Mouse (Mus musculus) lung, adult 2 months (tissue): ENCODE results near the gene Calml4. TPM values are rescaled to one million over a fixed set of nuclear protein-coding genes. Genes with fewer than 3 reads are reported as not detected.
"Not testable (repeated sequence)": the region's sequence is repeated elsewhere in the genome, so short reads cannot be mapped to it uniquely, and the experiment has no call there.

ENCODE experiments used
- DNase-seq: peaks from one replicate; pipeline ENCODE4 v3.0.0; 2022
- H3K4me1 ChIP-seq: fragments of 200-500 bp; 2 replicates; pipeline ENCODE4 v1.6.1; 2011; ENCODE audit warnings: low read length; ENCODE audit not compliant: control insufficient read depth, insufficient read depth
- H3K4me3 ChIP-seq: fragments of 200-500 bp; replicated peaks from 2 replicates; pipeline ENCODE3; 2011; ENCODE audit warnings: low read depth, mild to moderate bottlenecking, control low read depth, low read length; ENCODE audit errors: extremely low read depth
- CTCF ChIP-seq: fragments of 200-500 bp; IDR thresholded peaks from 2 replicates; pipeline ENCODE4 v1.5.1; 2011; ENCODE audit warnings: mild to moderate bottlenecking, low read length, control low read depth; ENCODE audit not compliant: insufficient read depth
- POLR2A ChIP-seq: fragments of 200-500 bp; IDR thresholded peaks from 2 replicates; pipeline ENCODE4 v1.6.1; 2011; ENCODE audit warnings: low read depth, mild to moderate bottlenecking, control low read depth, low read length, borderline replicate concordance; ENCODE audit errors: extremely low read depth
- WGBS: fragments of 180-500 bp; shearing (Covaris S2); methylation state at CpG from one replicate; pipeline ENCODE4 v1.1.7; 2018; 5-methylcytosine and 5-hydroxymethylcytosine counted together
- polyA plus RNA-seq: library from polyadenylated mRNA; depleted of rRNA; stranded (reverse); fragments of >200 nt; gene quantifications from 2 replicates; pipeline ENCODE4 v1.2.3, GENCODE M21; 2012

Calml4 gene
- polyA plus RNA-seq, 1 experiment = 11.6 TPM

DNA sequence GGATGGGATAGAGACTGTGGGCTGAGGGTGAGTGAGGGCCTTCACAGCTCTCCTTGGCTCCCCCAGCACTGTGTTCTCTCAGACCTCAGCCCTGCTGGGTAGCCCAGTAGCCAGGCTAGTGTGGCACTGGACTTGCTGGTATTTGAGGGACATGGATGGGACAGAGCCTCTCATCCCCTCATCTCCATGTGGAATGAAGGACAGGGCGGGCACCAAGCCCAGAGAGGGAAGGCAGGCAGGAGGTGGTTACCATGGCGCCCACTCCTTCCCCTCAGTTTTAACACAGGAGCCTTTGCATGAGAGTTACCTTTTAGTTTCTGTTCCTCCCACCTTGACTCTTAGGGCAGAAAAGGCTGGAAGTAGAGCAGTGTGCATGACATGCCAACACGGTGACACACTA lies 9.2 kb upstream of the Calml4 start:
- DNase-seq = no peak
- Histone ChIP-seq H3K4me1 (0 out of 2 replicates have a peak, but pooled peaks cover 4% of the 10 kb centered on the region), H3K4me3 (no peak overlapping the region)
- 91% methylated on average over 3 of the region's 3 CpGs for WGBS
- no peak for TF ChIP-seq CTCF

DNA sequence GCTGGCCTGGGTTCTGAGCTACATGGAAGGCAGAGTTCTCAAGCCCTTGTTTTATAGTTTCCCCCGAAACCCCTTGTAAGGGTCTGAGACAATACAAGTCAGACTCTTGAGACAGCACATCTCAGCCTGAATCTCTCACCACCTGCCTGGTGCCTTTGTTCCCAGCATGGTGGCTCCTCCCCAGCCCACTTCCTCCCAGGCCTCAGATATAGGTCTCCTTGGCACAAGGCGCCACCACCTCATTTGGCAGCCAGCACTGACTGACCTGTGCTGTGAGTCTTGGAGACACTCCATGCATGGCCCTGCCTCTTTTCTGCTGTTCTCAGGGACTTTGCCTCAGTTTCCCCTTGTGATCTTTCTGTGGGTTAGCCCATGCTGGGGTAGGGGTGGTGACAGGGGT lies 6.3 kb upstream of the Calml4 start:
- 79% methylated on average over 2 of the region's 2 CpGs for WGBS
- TF ChIP-seq CTCF = no peak
- TF ChIP-seq POLR2A = no peak
- Histone ChIP-seq H3K4me1 (0 out of 2 replicates have a peak, but pooled peaks cover 4% of the 10 kb centered on the region), H3K4me3 (no peak overlapping the region)
- DNase-seq = no peak

DNA sequence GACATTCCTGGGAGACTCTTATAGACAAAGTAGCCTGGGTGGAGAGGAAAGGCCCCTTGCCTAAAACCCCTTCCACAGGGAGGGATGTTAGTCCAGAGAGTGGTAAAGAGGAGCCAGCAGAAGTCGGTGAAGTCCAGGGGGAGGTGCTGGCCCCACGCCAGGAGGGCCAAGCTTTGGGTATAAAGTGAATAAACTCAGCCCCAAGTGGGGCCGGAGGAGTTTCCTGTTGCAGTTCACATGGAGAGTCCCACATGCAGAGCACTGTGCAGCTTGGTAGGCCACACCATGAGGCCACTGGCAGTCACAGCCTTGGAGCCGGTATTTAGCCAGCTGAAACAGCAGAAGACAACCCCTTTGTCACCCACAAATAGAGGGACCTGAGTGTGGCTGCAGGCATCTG lies 3.4 kb upstream of the Calml4 start:
- no peak overlapping the region for H3K4me3 ChIP-seq
- WGBS = 38% methylated on average over 4 of the region's 4 CpGs
- DNase-seq = no peak
- TF ChIP-seq CTCF = no peak
- TF ChIP-seq POLR2A = no peak
- H3K4me1 ChIP-seq = peaks cover 9% of the 10 kb centered on the region

DNA sequence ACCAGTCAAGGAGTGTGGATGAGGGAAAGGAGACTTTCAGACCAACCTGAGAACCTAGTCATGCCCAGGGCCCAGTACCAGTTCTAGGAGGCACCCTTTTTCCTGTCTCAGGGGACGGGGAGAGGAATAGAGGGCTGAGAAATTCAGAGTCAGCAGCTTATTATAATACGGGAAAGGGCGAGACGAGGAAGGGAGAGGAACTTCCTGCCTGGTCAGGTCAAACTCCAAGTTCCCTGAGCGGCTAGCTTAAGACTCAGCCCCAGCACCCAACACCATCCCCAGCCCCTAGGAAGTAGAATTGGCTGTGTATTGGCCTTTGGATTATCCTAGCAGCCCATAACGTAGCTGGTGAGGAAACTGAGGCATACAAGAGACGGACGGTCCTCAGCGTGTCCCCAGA lies 664 bp upstream of the Calml4 start:
- DNase-seq = no peak
- 32% methylated on average over 9 of the region's 9 CpGs for WGBS
- TF ChIP-seq CTCF (no peak), POLR2A (peak; percentile 23; the same call in 1 of the 2 replicates)
- peaks cover 9% of the 10 kb centered on the region for H3K4me1 ChIP-seq
- H3K4me3 ChIP-seq = peak overlapping the region; percentile 59

DNA sequence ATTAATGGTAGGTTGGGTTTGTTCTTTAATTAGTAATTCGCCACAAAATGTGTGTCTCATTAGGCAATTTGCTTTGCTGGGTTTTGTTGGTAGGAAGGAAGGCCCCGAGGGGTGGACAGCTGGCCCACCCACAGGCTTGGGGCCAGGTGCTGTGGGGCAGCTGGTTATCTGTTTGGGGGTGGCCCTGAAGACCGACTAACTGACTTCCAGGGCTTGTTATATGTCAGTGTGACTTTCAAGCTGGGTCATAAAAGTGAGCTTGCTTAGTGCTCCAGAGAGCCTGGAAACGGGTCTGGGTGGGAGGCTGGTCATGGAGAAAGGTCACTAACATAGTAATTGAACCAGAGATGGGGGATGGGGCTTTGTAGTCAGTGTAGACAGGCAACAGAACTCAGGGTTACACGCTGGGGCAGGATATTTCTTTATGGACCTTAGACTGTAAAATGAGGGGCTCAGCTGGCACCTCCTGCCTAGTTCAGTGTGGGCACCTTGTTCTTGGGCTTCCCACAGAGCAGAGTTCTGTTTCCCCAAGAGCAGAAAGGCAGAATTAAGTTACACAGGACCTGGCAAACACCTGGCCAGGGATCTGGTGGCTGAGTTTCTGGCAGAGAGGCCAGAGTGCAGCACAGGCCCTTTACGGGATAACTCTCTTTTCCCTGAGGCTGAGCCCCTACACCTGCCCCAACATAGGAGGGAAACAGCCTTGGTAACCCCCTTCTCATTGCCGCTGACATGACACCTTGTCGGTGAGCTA lies 563 bp downstream of the Calml4 start:
- H3K4me3 ChIP-seq = no peak overlapping the region
- no peak for DNase-seq
- 67% methylated on average over 8 of the region's 8 CpGs for WGBS

DNA sequence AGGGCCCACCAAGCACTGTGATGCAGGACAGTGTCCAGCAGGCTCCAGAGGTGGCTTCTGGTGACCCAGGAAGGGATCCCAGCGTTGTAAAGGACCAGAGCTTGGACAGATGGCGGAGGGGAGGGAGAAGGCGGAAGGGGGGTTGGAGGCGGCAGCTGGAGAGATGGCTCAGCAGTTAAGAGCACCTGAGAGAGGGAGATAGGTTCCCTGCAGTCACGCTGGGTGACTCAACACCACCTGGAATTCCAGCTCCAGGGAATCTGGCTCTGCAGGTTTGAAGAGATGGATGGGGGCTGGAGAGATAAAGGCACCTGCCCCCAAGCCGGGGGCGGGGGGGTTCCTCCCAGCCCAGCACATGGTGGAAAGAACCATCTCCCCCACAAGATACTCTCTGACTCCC lies 2.2 kb downstream of the Calml4 start:
- DNase-seq, H3K4me1 ChIP-seq, H3K4me3 ChIP-seq: not testable (repeated sequence)
- WGBS = 55% methylated on average over 7 of the region's 7 CpGs

More for the DNA sequence above, 563 bp downstream of the Calml4 start:
- TF ChIP-seq POLR2A (no peak), CTCF (no peak)
- H3K4me1 ChIP-seq = peaks cover 9% of the 10 kb centered on the region

DNA sequence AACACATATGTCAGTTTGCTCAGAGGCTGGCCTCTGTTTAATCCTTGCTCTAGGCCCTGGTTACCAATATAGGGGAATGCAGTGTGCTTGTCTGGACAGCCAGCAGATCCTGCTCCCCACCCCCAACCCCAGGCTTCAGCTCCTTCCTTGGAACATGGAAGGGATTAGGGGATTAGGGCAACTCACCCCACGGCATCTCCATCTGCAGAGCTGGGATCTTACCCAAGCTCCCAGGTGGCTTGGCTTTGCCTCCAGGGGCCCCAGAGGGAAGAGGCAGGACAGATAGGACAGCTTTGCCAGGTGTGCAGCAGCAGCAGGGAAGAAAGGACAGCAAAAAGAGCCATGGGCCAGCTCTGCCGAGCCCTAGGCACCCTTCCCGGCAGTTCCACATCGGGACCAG lies 3.0 kb downstream of the Calml4 start:
- TF ChIP-seq POLR2A (no peak), CTCF (no peak)
- WGBS = 80% methylated on average over 4 of the region's 4 CpGs
- DNase-seq = no peak
- H3K4me1 ChIP-seq = peaks cover 9% of the 10 kb centered on the region
- H3K4me3 ChIP-seq = no peak overlapping the region

DNA sequence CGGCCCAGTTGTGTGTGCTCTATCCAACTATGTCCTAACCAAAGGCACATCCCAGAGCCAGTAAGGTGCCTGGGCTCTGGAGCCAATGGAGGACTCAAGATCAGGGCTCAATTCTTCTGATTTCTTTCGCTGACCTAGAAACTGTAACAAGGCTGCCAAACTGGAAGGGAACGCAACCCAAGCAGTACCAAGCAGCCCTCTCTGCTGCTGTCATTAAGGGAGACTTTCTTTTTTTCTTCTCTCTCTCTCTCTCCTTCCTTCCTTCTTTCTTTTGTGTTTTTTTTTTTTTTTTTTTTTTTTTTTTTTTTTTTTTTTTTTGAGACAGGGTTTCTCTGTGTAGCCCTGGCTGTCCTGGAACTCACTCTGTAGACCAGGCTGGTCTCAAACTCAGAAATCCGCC lies 11.4 kb downstream of the Calml4 start:
- not testable (repeated sequence) for DNase-seq, H3K4me1 ChIP-seq, H3K4me3 ChIP-seq
- WGBS = 87% methylated on average over 4 of the region's 4 CpGs

DNA sequence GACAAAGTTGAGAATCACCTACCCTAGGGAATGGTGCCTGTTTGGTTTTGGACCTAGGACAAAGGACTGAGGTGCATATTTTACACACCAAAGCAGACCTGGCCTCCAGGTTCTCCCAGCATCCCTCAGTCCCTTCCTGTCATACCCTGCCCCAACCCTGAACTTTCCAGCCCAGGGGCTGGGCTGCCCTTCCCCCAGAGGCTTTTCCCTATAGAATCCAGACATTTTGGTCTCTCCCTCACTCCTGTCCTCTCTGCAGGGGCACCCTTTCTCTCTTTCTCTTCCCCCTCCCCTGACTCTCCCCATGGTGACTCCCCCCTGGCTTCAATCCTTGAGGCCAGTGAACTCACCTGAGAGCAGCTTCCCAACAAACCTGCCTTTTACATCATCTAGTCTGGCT lies 12.8 kb downstream of the Calml4 start:
- H3K4me1 ChIP-seq = no peaks in the 10 kb centered on the region
- TF ChIP-seq CTCF (no peak), POLR2A (no peak)
- no peak for DNase-seq
- H3K4me3 ChIP-seq = no peak overlapping the region

DNA sequence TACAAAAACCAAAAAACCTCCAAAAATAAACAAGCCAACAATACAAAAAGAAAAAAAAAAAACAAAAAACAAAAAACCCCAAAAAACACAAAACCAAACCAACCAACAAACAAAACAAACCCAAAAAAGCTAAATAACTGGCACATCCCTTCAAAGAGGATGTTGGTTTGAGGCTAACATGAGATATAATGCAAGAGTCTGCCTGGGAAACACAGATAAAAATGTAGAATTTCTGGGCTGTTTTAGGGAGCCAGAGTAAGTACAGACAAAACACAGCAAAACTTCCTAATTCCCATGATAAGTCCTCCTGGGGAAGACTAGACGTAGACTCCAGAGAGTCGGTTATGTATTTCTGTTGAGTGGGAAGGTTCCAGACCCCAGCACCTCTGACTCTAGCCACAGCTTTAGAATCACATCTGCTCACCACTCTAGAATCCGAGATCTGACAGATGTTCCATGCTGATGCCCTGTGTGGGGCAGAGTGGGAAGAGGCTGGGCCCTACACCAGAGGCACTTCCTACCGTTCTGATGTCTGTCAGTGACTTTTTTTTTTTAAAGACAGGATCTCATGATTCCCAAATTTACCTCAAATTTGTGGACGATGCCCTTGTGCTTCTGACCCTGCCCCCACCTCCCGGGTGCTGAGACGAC lies 19.2 kb downstream of the Calml4 start:
- no peak overlapping the region for H3K4me3 ChIP-seq
- TF ChIP-seq POLR2A = no peak
- no peak for TF ChIP-seq CTCF
- WGBS = 69% methylated on average over 7 of the region's 7 CpGs
- no peaks in the 10 kb centered on the region; the same call in 1 of the 2 replicates for H3K4me1 ChIP-seq
- no peak for DNase-seq

DNA sequence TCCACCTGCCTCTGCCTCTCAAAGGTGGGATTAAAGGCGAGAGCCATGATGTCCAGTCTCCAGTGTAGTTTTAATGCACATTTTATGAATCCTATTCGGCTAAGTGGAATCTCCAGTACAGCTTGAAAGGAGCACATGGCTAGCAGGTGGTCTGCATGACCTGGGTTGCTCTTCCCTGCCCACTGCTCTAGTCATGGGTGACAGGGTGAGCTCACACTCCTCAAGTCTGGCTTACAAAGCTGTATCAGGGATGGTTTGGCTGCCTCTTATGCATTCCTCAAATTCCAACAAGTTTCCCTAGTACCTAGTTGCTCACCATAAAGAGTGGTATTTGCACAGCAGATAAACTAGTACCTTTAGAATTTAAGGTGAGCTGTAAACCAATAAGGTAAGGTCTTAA lies 19.9 kb downstream of the Calml4 start:
- 63% methylated on average over 2 of the region's 2 CpGs for WGBS
- Histone ChIP-seq H3K4me3 (no peak overlapping the region), H3K4me1 (no peaks in the 10 kb centered on the region; the same call in 1 of the 2 replicates)
- TF ChIP-seq CTCF = no peak
- no peak for TF ChIP-seq POLR2A
- DNase-seq = no peak
